Mouse (Mus musculus) E14TG2a.4 (cell line): ENCODE results near the gene Creb5.

Source experiments
- H3K27me3 ChIP-seq: 2 replicates; pipeline ENCODE4 v1.6.1; 2014; ENCODE audit warnings: low read length, control low read depth; ENCODE audit not compliant: insufficient read depth
- H3K36me3 ChIP-seq: 2 replicates; pipeline ENCODE4 v1.6.1; 2014; ENCODE audit warnings: low read length, control low read depth; ENCODE audit not compliant: insufficient read depth
- H3K4me1 ChIP-seq: replicated peaks from 2 replicates; pipeline ENCODE4 v1.6.1; 2014; ENCODE audit warnings: low read depth, low read length, control low read depth
- H3K4me3 ChIP-seq: replicated peaks from 2 replicates; pipeline ENCODE4 v1.5.1; 2014; ENCODE audit warnings: mild to moderate bottlenecking, low read length
- H3K9me3 ChIP-seq: 2 replicates; pipeline ENCODE4 v1.6.1; 2014; ENCODE audit warnings: low read length, control low read depth
- CTCF ChIP-seq: conservative IDR thresholded peaks from 2 replicates; pipeline ENCODE4 v1.5.1; 2014; ENCODE audit warnings: low read length
- NANOG ChIP-seq: IDR thresholded peaks from 2 replicates; pipeline ENCODE4 v1.6.1; 2014; ENCODE audit warnings: borderline replicate concordance, low read length, mixed read lengths
- POU5F1 ChIP-seq: IDR thresholded peaks from 2 replicates; pipeline ENCODE4 v1.6.1; 2014; ENCODE audit warnings: low read length, borderline replicate concordance

Creb5 gene

DNA sequence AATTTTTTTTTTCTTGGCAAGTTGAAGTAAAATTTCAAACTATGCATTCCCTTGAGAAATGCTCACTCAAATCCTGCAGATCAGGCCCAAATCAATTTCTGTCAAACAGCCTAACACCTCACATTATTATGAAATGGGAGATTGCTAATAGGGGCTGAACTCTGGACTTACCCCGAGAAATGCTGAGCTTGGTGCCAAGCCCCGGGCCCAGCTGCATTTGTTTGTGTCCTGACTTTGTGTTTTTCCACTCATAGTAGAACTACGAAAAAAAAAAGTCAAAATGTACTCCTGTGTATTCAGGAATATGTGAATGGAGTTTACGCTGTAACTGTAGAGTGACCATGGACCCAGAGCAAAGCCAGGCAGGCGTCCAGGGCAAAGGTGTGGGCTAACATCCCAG, 316.6 kb downstream of the Creb5 start:
- Histone ChIP-seq H3K27me3 (no peaks in the 10 kb centered on the region), H3K4me1 (no peaks in the 10 kb centered on the region), H3K9me3 (no peaks in the 10 kb centered on the region), H3K36me3 (no peaks in the 10 kb centered on the region), H3K4me3 (no peak overlapping the region)
- TF ChIP-seq NANOG, result no peak
- TF ChIP-seq POU5F1, result no peak

- Histone ChIP-seq H3K9me3 (no peaks in the 10 kb centered on the region), H3K27me3 (no peaks in the 10 kb centered on the region), H3K4me3 (no peak overlapping the region), H3K4me1 (no peaks in the 10 kb centered on the region), H3K36me3 (no peaks in the 10 kb centered on the region)
- TF ChIP-seq CTCF (no peak), POU5F1 (no peak), NANOG (no peak)
Measured at GRCm38 (mm10) chr6:53604386-53604785, 317.3 kb downstream of the Creb5 start.

GRCm38 (mm10) chr6:53605184-53605583, 318.1 kb downstream of the Creb5 start:
- no peak overlapping the region for H3K4me3 ChIP-seq
- TF ChIP-seq POU5F1 (no peak), CTCF (no peak)
- no peaks in the 10 kb centered on the region for H3K36me3 ChIP-seq
- H3K4me1 ChIP-seq, result no peaks in the 10 kb centered on the region
- no peaks in the 10 kb centered on the region for H3K27me3 ChIP-seq
- H3K9me3 ChIP-seq, result no peaks in the 10 kb centered on the region

DNA sequence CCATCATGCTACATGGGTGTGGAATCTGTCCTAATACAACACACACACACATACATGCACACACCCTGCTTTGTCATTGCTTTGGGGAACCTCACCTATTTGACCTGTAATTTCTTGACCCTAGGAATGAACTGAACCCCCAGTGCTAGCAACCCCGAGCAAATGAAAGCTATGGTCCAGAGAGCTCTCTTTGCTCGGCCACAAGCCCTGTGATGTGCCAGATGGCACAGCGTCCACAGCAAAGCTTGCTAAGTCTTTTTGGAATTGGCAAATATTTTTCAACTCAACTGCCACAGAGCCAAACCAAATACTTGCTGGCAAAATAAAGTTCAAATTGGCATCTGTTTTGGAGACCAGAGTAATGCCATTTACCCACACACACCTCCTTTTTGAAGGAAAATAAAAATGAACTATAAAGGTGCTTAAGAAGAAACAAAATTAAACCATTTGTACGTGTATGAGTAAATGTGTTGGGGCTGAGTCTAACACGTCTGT, 324.4 kb downstream of the Creb5 start:
- H3K36me3 ChIP-seq, result no peaks in the 10 kb centered on the region
- no peaks in the 10 kb centered on the region for H3K9me3 ChIP-seq
- peaks cover 18% of the 10 kb centered on the region for H3K4me1 ChIP-seq
- H3K4me3 ChIP-seq, result no peak overlapping the region
- H3K27me3 ChIP-seq, result peaks cover 2% of the 10 kb centered on the region; the same call in 1 of the 2 replicates
- TF ChIP-seq POU5F1 (no peak), CTCF (no peak), NANOG (no peak)

DNA sequence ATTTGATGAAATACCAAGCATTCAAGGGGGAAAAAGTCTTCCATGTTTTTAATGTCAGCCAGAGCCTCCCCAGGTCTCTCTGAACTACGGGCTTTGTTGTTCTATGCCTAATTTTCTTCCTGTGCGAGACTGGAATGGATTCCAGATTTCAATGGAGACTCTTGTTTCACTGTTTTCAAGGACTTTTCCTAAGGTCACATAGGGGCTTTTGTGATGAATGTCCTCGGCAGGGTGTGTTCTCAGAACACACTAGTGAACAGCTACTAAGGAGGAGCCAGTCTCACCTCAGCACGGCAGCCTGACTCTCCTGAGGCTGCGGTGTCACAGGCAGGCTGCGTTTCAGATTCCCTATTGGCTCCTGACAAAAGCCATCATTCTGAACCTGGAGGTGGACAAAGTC, 325.6 kb downstream of the Creb5 start:
- no peaks in the 10 kb centered on the region for H3K9me3 ChIP-seq
- no peak overlapping the region for H3K4me3 ChIP-seq
- peaks cover 2% of the 10 kb centered on the region; the same call in 1 of the 2 replicates for H3K27me3 ChIP-seq
- peaks cover 22% of the 10 kb centered on the region for H3K4me1 ChIP-seq
- no peaks in the 10 kb centered on the region for H3K36me3 ChIP-seq
- no peak for TF ChIP-seq CTCF
- TF ChIP-seq POU5F1, result no peak
- no peak for TF ChIP-seq NANOG

DNA sequence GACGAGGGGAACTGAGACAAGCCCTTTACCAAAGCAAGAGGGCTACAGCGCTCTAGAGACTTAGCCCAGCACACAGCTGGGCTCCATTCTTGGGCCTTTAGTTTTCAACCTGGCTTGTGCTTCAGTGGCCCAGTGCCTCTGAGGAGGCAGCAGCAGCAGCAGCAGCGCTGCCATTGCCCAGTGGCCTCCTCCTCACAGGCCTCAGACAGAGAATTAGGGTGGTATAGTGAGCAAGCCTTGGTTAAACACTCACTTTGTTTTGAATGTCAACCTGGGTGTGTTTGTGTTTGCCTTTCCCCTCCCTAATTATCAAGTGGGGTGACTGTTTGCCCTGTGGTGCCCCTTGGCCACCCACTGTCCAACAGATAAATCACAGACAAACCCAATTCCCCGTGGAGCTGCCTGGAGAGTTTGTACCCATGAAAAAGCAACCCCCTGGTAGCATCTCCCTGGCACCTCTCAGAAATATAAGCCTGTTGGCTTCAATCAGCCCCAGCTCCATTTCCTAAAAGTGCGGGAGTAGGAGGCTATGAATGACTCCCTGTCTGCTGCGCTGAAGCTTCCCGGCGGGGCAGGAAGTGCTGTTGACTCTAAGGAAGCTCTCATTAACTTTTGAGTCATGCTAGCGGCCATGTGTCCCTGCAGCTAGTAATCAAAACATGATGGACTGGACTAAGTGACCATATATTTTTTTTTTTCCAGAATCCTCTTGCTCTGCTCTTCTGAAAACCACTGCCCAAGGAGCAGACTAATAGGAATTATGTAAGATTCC, 328.6 kb downstream of the Creb5 start:
- peaks cover 26% of the 10 kb centered on the region for H3K4me1 ChIP-seq
- TF ChIP-seq POU5F1, result no peak
- no peak for TF ChIP-seq NANOG
- TF ChIP-seq CTCF, result no peak
- H3K9me3 ChIP-seq, result no peaks in the 10 kb centered on the region
- H3K27me3 ChIP-seq, result peaks cover 2% of the 10 kb centered on the region; the same call in 1 of the 2 replicates
- H3K4me3 ChIP-seq, result no peak overlapping the region
- H3K36me3 ChIP-seq, result no peaks in the 10 kb centered on the region

DNA sequence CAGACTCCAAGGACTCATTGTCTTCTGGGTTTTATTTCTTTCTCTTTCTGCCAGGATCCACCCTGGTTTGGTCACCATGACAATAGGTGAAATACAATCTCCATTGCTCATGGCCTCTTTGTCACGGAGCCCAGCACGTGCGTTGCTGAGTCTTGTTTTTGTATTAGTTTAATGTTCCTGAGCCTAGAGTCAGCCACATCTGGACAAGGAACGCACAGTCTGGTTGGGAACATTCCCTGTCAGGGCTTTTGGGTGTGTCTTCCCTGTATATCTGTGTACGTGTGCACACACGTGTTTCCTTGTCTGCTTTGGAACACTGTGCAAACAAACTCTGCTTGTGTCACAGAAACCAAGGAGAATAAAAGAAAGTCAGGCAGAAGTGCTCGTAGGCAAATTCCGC, 331.1 kb downstream of the Creb5 start:
- Histone ChIP-seq H3K9me3 (no peaks in the 10 kb centered on the region), H3K4me3 (no peak overlapping the region), H3K27me3 (peaks cover 2% of the 10 kb centered on the region; the same call in 1 of the 2 replicates), H3K4me1 (peaks cover 14% of the 10 kb centered on the region), H3K36me3 (no peaks in the 10 kb centered on the region)
- TF ChIP-seq POU5F1, result no peak
- TF ChIP-seq NANOG, result no peak

DNA sequence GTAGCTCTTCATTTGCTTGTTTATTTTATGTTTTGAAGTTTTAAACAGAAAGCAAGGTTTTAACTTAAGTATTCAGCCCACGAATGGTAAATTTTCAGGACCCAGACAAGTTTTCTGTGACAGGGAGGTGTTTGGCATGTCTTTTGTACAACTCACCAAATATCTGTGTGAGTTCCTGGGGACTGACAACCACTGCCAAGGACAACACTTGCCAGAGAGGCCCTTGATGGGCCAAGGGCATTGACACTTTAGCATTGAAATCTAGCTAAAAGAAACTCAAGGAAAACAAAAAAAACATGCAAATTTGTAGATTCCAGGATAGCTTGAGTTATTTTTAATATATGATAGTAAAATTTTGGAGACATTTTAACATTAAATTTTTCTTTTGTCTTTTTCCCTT, 332.6 kb downstream of the Creb5 start:
- Histone ChIP-seq H3K27me3 (peaks cover 2% of the 10 kb centered on the region; the same call in 1 of the 2 replicates), H3K4me3 (no peak overlapping the region), H3K4me1 (peaks cover 11% of the 10 kb centered on the region), H3K9me3 (no peaks in the 10 kb centered on the region), H3K36me3 (no peaks in the 10 kb centered on the region)
- no peak for TF ChIP-seq CTCF
- TF ChIP-seq NANOG, result no peak
- no peak for TF ChIP-seq POU5F1

DNA sequence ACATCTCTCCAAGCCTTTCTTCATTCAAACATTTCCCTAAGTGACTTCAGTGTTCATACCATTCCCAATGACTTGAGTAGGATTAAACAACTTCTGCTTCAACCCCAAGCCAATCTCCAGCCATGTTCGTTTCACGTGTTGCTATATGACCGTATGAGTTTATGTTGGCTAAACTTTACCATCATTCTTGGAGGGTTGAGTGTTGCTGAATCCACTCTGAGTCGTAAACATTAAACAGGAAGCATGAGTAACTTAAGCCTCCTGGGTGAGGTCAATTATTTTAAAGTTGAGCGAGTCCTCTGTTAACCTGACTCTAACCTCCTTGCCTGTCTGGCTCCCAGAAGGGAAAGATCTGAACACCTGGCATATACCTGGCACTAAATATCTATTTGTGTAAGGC, 334.2 kb downstream of the Creb5 start:
- H3K27me3 ChIP-seq, result no peaks in the 10 kb centered on the region; the same call in 1 of the 2 replicates
- H3K36me3 ChIP-seq, result no peaks in the 10 kb centered on the region
- H3K4me3 ChIP-seq, result no peak overlapping the region
- H3K4me1 ChIP-seq, result peaks cover 8% of the 10 kb centered on the region
- TF ChIP-seq POU5F1 (no peak), CTCF (no peak)
- H3K9me3 ChIP-seq, result no peaks in the 10 kb centered on the region
